Mouse (Mus musculus): Measurements from ENCODE around the gene Ppa2. TPM values are rescaled to one million over a fixed set of nuclear protein-coding genes. Genes with fewer than 3 reads are reported as not detected.

Gene Ppa2
- polyA plus RNA-seq, 1 experiment from 2014 or later: 70.6 TPM

DNA sequence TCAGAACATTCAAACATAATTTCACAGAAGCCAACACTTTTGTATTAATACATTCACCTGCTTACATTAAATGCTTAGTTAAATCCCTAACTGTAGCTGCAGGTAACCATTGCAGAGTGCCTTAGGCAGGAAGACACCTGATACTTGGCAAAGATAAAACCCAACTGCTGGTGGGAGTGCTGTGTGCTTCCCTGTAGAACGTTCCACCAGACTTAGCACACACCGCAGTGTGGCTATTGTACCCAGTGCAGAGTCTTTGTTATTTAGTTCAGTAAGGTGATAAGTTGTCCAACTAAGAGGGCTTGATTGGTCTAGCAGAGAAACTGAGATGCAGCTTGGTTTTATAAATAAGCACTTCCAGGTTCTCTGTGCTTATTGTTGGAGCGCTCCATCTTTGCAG lies 54.2 kb downstream of the Ppa2 start:
- ATAC-seq (replicated peaks): no peak
- no peak overlapping the region for H3K4me3 ChIP-seq
- H3K27me3 ChIP-seq: no peaks in the 10 kb centered on the region
- H3K4me2 ChIP-seq (replicated peaks): no peak overlapping the region
- no peaks in the 10 kb centered on the region for H3K36me3 ChIP-seq
- no peak overlapping the region for H3K27ac ChIP-seq (replicated peaks)
- no peaks in the 10 kb centered on the region for H3K4me1 ChIP-seq
- H3K9ac ChIP-seq (replicated peaks): no peak overlapping the region
- H3K9me3 ChIP-seq: no peaks in the 10 kb centered on the region
- WGBS: 84% methylated on average over 3 of the region's 3 CpGs

GRCm38 (mm10) chr3:133366096-133366495 lies 56.2 kb downstream of the Ppa2 start:
- ATAC-seq (replicated peaks): no peak
- Histone ChIP-seq H3K36me3 (no peaks in the 10 kb centered on the region; the same call in 1 of the 2 replicates), H3K9me3 (no peaks in the 10 kb centered on the region), H3K27me3 (no peaks in the 10 kb centered on the region), H3K4me2 (replicated peaks) (no peak overlapping the region), H3K27ac (replicated peaks) (no peak overlapping the region), H3K4me1 (no peaks in the 10 kb centered on the region), H3K4me3 (no peak overlapping the region), H3K9ac (replicated peaks) (no peak overlapping the region)
- 89% methylated on average over 9 of the region's 9 CpGs for WGBS

DNA sequence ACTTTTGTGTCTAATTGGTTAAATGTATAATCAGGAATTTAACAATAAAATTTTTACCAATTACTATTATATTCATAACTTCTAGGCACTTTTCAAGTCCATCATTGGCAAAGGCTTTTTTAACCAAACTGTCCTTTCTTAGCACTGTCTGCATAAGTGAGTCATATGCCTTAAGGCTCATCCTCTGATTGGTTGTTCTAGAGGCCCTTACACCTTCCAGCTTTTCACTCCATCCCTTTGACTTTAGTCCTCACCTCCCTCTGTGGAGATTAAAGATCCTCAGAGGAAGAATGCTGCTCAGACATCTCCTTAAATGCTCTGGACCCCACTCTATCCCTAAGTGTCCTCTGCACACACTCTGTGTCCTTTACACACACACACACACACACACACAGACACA lies 68.3 kb downstream of the Ppa2 start:
- no peaks in the 10 kb centered on the region for H3K27me3 ChIP-seq
- no peak for ATAC-seq (replicated peaks)
- no peaks in the 10 kb centered on the region for H3K9me3 ChIP-seq
- no peaks in the 10 kb centered on the region for H3K4me1 ChIP-seq
- no peak overlapping the region for H3K27ac ChIP-seq (replicated peaks)
- H3K4me3 ChIP-seq: no peak overlapping the region
- no peak overlapping the region for H3K9ac ChIP-seq (replicated peaks)
- H3K36me3 ChIP-seq: peaks cover 12% of the 10 kb centered on the region; the same call in 1 of the 2 replicates
- H3K4me2 ChIP-seq (replicated peaks): no peak overlapping the region

DNA sequence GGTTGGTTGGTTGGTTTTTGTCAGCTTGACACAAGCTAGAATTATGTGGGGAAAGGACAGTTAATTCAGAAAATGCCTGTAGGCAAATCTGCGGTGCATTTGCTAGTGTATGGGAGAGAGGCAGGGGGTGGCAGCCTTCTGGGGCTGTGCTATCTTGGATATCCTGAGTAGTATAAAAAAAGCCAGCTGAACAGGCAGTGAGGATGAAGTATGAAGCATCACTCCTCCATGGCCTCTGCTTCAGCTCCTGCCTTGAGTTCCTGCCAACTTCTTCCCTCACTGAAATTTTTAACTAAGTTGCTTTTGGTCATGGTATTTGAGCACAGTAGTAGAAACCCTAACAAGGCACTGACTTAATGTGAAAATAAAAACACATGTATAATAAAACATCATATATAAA lies 70.1 kb downstream of the Ppa2 start:
- no peak overlapping the region for H3K4me2 ChIP-seq (replicated peaks)
- H3K27ac ChIP-seq (replicated peaks): no peak overlapping the region
- no peak overlapping the region for H3K4me3 ChIP-seq
- no peak overlapping the region for H3K9ac ChIP-seq (replicated peaks)
- H3K9me3 ChIP-seq: no peaks in the 10 kb centered on the region
- no peaks in the 10 kb centered on the region for H3K27me3 ChIP-seq
- ATAC-seq (replicated peaks): no peak
- 94% methylated on average over 1 of the region's 1 CpGs for WGBS
- H3K36me3 ChIP-seq: peaks cover 12% of the 10 kb centered on the region; the same call in 1 of the 2 replicates
- no peaks in the 10 kb centered on the region for H3K4me1 ChIP-seq

DNA sequence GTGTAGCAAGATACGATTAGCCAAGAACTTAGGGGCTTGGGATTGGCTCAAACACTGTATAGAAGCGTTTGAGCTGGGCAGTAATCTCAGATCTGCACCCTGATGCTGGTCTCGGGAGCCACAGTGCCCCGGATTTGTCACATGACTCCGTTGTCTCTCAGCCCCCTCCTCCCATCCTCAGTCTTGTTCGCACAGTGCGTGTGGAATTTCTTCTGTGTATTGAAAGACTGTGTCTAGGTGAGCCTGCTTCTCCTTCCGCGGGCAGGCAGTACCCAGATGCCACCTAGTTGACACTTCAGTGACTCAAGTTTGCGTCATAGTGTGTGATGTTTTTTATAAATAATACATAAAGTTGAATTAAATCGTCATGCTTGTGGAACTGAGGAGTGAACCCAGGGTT lies 71.6 kb downstream of the Ppa2 start:
- no peak overlapping the region for H3K27ac ChIP-seq (replicated peaks)
- no peak overlapping the region for H3K4me2 ChIP-seq (replicated peaks)
- H3K36me3 ChIP-seq: peaks cover 12% of the 10 kb centered on the region; the same call in 1 of the 2 replicates
- H3K4me3 ChIP-seq: no peak overlapping the region
- no peaks in the 10 kb centered on the region for H3K27me3 ChIP-seq
- H3K4me1 ChIP-seq: no peaks in the 10 kb centered on the region
- no peak for ATAC-seq (replicated peaks)
- WGBS: 87% methylated on average over 11 of the region's 11 CpGs
- H3K9me3 ChIP-seq: no peaks in the 10 kb centered on the region
- no peak overlapping the region for H3K9ac ChIP-seq (replicated peaks)

DNA sequence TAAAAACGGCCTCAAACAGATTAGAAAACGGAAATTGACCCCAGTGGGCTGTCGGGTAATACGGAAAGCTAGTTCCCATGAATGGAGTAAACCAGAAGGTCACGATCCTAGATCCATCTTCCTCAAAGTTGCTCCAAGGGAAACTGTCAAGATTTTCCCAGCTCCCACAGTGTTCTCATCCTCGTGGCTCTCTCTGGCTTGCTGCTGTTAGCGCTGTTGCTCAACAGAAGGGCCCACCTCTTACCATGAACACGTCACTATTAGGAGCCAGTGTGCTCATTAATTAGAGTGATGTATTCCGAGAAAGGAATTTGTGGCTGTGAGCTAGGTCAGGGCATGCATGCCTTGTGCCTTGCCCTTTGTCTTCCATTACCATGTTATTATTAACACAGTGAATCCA lies 72.2 kb downstream of the Ppa2 start:
- Histone ChIP-seq H3K27ac (replicated peaks) (no peak overlapping the region), H3K36me3 (peaks cover 10% of the 10 kb centered on the region; the same call in 1 of the 2 replicates), H3K4me3 (no peak overlapping the region), H3K4me1 (no peaks in the 10 kb centered on the region), H3K9me3 (no peaks in the 10 kb centered on the region), H3K4me2 (replicated peaks) (no peak overlapping the region), H3K9ac (replicated peaks) (no peak overlapping the region), H3K27me3 (no peaks in the 10 kb centered on the region)
- WGBS: 80% methylated on average over 9 of the region's 9 CpGs
- ATAC-seq (replicated peaks): no peak

GRCm38 (mm10) chr3:133384164-133384708 lies 74.3 kb downstream of the Ppa2 start:
- H3K4me3 ChIP-seq: no peak overlapping the region
- ATAC-seq (replicated peaks): no peak
- 78% methylated on average over 6 of the region's 6 CpGs for WGBS

GRCm38 (mm10) chr3:133387283-133387682 lies 77.4 kb downstream of the Ppa2 start:
- Histone ChIP-seq H3K36me3 (no peaks in the 10 kb centered on the region), H3K4me1 (no peaks in the 10 kb centered on the region), H3K9me3 (no peaks in the 10 kb centered on the region), H3K27me3 (no peaks in the 10 kb centered on the region), H3K4me3 (no peak overlapping the region), H3K9ac (replicated peaks) (no peak overlapping the region), H3K27ac (replicated peaks) (no peak overlapping the region), H3K4me2 (replicated peaks) (no peak overlapping the region)
- no peak for ATAC-seq (replicated peaks)
- 81% methylated on average over 7 of the region's 7 CpGs for WGBS

More at GRCm38 (mm10) chr3:133384164-133384708, 74.3 kb downstream of the Ppa2 start:
- no peak overlapping the region for H3K9ac ChIP-seq (replicated peaks)
- H3K9me3 ChIP-seq: no peaks in the 10 kb centered on the region
- no peak overlapping the region for H3K4me2 ChIP-seq (replicated peaks)
- 0 out of 2 replicates have a peak, but pooled peaks cover 5% of the 10 kb centered on the region for H3K36me3 ChIP-seq
- no peaks in the 10 kb centered on the region for H3K27me3 ChIP-seq
- H3K4me1 ChIP-seq: no peaks in the 10 kb centered on the region
- H3K27ac ChIP-seq (replicated peaks): no peak overlapping the region

DNA sequence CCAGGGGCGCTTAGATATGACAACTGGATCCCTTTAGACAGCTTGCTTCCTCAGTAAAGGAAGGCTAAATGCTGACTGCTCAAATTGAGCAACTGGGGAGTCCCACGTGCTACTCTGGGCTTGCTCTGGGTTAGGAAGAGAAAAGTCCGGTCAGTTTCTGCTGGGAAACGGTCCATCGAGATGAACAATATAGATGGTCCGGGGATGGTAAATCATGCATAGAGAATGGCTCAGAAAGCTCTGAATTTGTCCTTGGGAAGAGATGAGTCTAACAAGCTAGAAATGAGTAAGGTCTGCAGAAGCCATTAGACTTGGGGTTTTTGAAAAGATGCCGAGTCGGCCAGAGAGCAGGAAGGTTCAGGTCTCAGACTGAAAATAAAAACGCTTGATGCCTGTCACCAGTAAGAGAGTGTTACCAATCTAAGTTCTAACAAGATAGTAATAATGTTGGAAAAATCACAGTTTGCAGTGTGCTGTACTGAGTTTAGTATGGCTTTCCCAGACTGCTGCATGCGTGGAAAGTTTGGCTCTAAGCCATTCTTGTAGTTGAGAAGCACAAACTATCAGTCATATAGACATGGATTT lies 80.0 kb downstream of the Ppa2 start:
- 92% methylated on average over 10 of the region's 10 CpGs for WGBS
- no peak for ATAC-seq (replicated peaks)
- H3K9me3 ChIP-seq: no peaks in the 10 kb centered on the region

DNA sequence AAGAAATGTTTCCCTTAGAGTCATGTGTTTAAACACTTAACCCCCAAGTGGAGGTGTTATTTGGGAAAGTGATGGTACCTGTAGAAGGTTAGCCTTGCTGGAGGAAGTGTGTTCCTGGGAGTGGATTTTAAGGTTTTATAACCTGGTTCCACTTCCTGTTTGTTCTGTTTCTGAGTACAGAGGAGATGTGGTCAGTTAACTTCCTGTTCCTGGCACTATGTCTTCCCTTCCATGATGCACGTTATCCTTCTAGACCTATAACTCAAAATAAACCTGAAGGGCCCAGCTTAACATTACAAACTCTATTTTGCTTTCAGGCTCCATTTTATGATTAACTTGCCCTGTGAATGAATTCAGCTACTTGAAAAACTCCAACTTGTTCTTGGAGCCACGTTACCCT lies 84.6 kb downstream of the Ppa2 start:
- no peak overlapping the region for H3K4me3 ChIP-seq
- H3K4me1 ChIP-seq: no peaks in the 10 kb centered on the region
- no peaks in the 10 kb centered on the region for H3K27me3 ChIP-seq
- H3K9ac ChIP-seq (replicated peaks): no peak overlapping the region
- no peaks in the 10 kb centered on the region for H3K36me3 ChIP-seq
- no peak overlapping the region for H3K27ac ChIP-seq (replicated peaks)
- H3K9me3 ChIP-seq: no peaks in the 10 kb centered on the region
- H3K4me2 ChIP-seq (replicated peaks): no peak overlapping the region
- no peak for ATAC-seq (replicated peaks)
- 83% methylated on average over 2 of the region's 2 CpGs for WGBS

More for the DNA sequence above, 80.0 kb downstream of the Ppa2 start:
- Histone ChIP-seq H3K27ac (replicated peaks) (no peak overlapping the region), H3K4me2 (replicated peaks) (no peak overlapping the region), H3K4me3 (no peak overlapping the region), H3K36me3 (no peaks in the 10 kb centered on the region), H3K4me1 (no peaks in the 10 kb centered on the region), H3K9ac (replicated peaks) (no peak overlapping the region), H3K27me3 (no peaks in the 10 kb centered on the region)

DNA sequence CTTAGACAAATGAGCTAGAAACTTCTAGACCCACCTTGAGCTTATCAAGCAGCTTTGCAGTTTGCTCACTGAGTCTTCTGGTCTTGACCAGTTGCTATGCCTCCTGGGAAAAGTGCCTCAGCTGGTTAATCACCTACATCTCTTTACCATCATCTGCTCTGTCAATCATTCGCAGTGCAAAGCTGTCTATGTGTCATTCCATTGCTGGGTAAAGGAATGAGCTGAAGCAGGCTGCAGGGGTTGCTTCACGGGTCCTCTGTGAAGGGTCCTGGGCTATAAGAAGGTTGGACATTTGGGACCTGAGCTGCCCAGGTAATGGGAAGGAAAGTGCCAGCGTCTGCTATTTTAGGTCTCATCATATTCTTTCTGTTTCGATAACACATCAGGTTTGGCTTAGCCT lies 93.9 kb downstream of the Ppa2 start:
- H3K9me3 ChIP-seq: no peaks in the 10 kb centered on the region
- no peaks in the 10 kb centered on the region for H3K4me1 ChIP-seq
- no peaks in the 10 kb centered on the region for H3K27me3 ChIP-seq
- H3K4me3 ChIP-seq: no peak overlapping the region
- WGBS: 91% methylated on average over 4 of the region's 4 CpGs
- no peaks in the 10 kb centered on the region for H3K36me3 ChIP-seq
- no peak overlapping the region for H3K9ac ChIP-seq (replicated peaks)
- H3K27ac ChIP-seq (replicated peaks): no peak overlapping the region
- no peak overlapping the region for H3K4me2 ChIP-seq (replicated peaks)
- ATAC-seq (replicated peaks): no peak

- H3K4me1 ChIP-seq: no peaks in the 10 kb centered on the region
- H3K27me3 ChIP-seq: no peaks in the 10 kb centered on the region
- H3K4me2 ChIP-seq (replicated peaks): no peak overlapping the region
- no peaks in the 10 kb centered on the region for H3K36me3 ChIP-seq
- H3K9ac ChIP-seq (replicated peaks): no peak overlapping the region
- H3K4me3 ChIP-seq: no peak overlapping the region
- no peak overlapping the region for H3K27ac ChIP-seq (replicated peaks)
- ATAC-seq (replicated peaks): no peak
- H3K9me3 ChIP-seq: no peaks in the 10 kb centered on the region
- 89% methylated on average over 3 of the region's 3 CpGs for WGBS
Observed at GRCm38 (mm10) chr3:133405636-133406035, 95.7 kb downstream of the Ppa2 start.

DNA sequence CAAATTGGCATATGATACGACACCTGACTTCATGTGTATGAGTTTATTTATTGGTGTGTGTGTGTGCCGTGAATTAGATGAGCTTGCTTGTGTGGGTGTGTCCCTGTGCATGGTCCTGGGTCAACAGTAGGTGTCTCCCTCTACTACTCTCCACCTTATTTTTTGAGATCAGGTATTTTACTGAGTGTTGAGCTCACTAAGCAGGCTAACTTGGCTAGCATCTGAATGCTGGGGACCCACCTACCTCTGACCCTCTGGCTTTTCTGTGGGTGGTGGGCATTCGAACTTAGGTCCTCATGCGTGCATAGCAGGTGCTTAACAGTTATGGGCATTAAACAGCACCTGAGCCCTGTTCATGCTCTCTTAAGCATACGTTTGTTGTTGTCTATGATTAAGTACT lies 96.3 kb downstream of the Ppa2 start:
- no peak for ATAC-seq (replicated peaks)
- WGBS: 90% methylated on average over 5 of the region's 5 CpGs
- no peaks in the 10 kb centered on the region for H3K36me3 ChIP-seq
- H3K9ac ChIP-seq (replicated peaks): no peak overlapping the region
- H3K27me3 ChIP-seq: no peaks in the 10 kb centered on the region
- H3K27ac ChIP-seq (replicated peaks): no peak overlapping the region
- H3K4me1 ChIP-seq: no peaks in the 10 kb centered on the region
- H3K9me3 ChIP-seq: no peaks in the 10 kb centered on the region
- H3K4me3 ChIP-seq: no peak overlapping the region
- no peak overlapping the region for H3K4me2 ChIP-seq (replicated peaks)

Data from forebrain, embryonic 15.5 days (tissue).